Mouse (Mus musculus): Measurements from ENCODE around the gene Jak3.

DNA sequence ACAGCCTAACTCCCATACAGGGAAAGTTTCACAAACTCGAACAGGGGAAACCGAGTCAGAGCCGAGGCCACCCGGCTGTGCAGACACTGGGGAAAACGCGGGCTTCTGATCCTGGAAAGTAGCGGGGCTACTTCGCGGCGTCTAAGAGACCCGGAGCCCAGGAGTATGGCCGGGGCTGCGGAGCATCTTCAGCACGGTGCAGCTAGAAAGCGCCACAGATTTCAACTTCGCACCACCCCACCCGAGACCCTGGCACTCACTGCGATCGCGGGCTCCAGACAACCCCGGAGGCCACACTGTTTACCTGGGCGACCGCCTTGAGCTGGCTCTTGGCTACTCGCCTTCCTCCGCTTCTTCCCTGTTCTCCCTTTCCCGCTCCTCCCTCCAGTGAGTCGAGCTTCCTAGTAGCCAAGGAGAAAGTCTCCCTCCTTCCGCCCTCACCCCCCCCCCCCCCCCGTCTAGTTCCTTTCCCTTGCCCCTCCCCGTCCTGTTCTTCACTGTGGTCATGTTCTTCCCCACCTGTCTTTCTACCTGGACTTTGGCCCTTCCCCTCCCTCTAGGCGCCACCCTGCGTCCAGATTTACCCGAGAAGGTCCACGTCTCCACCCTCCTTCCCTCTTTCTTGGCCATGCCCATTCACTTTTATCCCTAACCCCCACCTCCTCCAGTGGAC is 25.5 kb downstream of the Jak3 start, which contains the start of gene B3gnt3:
- TF ChIP-seq POLR2A (IDR thresholded peaks at IDR 0.05; ENCODE audit: borderline replicate concordance, control insufficient read depth, low read depth, low read length) (no peak), CTCF (IDR thresholded peaks at IDR 0.05; ENCODE audit: control insufficient read depth, insufficient read depth, low read length) (no peak)

Measured in bone marrow, adult 2 months (tissue).